In the genomic region with DNA sequence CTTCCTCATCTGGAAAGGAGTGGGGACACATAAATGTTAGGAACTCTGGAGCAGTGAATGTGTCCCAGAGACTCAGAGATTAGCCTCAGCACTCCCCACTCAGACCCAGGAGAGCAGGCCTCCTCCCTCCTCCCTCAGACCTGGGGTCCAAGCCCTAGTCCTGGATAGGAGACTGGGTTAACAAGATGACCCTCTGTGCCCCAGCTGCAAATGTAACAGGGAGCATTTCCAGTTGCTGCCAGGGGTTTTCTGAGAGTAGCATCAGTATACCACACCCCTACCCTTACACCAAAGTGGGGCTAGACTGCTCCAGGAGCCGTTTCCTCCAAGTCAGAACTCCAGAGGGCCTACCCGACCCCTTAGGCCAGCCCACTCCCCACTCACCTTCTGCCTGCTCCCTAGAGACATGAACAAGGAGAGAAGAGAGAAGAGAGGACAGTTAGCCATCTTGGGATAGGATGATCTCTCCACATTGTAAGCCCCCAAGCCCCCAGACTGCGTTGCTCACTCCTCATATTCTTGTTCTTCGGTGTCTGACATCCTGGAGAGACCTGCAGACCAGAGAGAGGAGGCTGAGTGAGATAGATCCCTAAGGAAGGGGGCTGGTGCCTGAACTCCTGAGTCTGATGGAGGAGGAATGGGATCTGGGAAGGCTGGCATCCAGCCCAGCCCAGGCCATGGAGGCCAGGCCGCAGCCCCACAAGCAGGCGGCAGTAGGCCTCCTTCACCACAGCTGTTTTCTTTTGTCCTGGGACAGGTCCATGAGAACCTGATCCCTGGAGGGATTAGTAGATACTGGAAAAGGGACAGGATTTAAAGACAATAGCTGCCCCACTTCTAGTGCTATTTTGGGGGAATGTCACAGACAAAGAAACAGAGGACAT, we compare ENCODE assay signal across 13 mouse cellular contexts. TPM values are rescaled to one million over a fixed set of nuclear protein-coding genes. Genes with fewer than 3 reads are reported as not detected.
DNase-seq lines count a peak whose midpoint lies in the region; ATAC-seq and TF ChIP-seq lines count a peak whose summit lies in the region.
"Had no signal": no experiment of that assay in that cellular context is flagged by ENCODE, and none has a peak within 500 bp of the region (broad histone marks: within the 10 kb centered on the region; RNA-seq: fewer than 3 reads in every experiment).

No protein-coding gene starts in this region.

- H3K27me3 ChIP-seq in intestine, embryonic 14.5 days (replicated peaks; ENCODE audit: control insufficient read depth, insufficient read depth, low read length) = no peaks in the 10 kb centered on the region
- no peaks in the 10 kb centered on the region for H3K27me3 ChIP-seq in intestine, postnatal 0 days (replicated peaks; ENCODE audit: control insufficient read depth, insufficient read depth, low read length)
- no peaks in the 10 kb centered on the region for H3K27me3 ChIP-seq in testis, adult 2 months (ENCODE audit: control insufficient read depth, insufficient read depth, low read length)

- H3K4me3 ChIP-seq in intestine, embryonic 14.5 days (ENCODE audit: low read depth, low read length) = no peak overlapping the region
- no peak overlapping the region for H3K4me3 ChIP-seq in intestine, postnatal 0 days (ENCODE audit: low read depth, low read length)
- H3K4me3 ChIP-seq in testis, adult 2 months (ENCODE audit: control insufficient read depth, low read depth, low read length) = no peak overlapping the region

- H3K4me2 ChIP-seq in intestine, embryonic 14.5 days (ENCODE audit: low read length) = peak overlapping the region; percentile 15; the same call in 1 of the 2 replicates
- H3K4me2 ChIP-seq in intestine, postnatal 0 days (replicated peaks; ENCODE audit: low read depth) = no peak overlapping the region

- no peaks in the 10 kb centered on the region for H3K36me3 ChIP-seq in intestine, embryonic 14.5 days (ENCODE audit: control insufficient read depth, insufficient read depth, low read length)
- no peaks in the 10 kb centered on the region for H3K36me3 ChIP-seq in intestine, postnatal 0 days (ENCODE audit: control insufficient read depth, insufficient read depth)
- no peaks in the 10 kb centered on the region for H3K36me3 ChIP-seq in testis, adult 2 months (ENCODE audit: control insufficient read depth, insufficient read depth, low read length)
- H3K36me3 ChIP-seq: G1E had no signal

- TF ChIP-seq CTCF in intestine, postnatal 0 days (IDR thresholded peaks at IDR 0.05; ENCODE audit: low read depth) = no peak
- no peak for TF ChIP-seq CTCF in testis, adult 2 months (IDR thresholded peaks at IDR 0.05; ENCODE audit: control insufficient read depth, insufficient read depth, insufficient replicate concordance, low read depth, low read length)

- no peak for TF ChIP-seq POLR2A in testis, adult 2 months (IDR thresholded peaks at IDR 0.05; ENCODE audit: control insufficient read depth, low read depth, low read length)

- no peak overlapping the region for H3K9ac ChIP-seq in intestine, embryonic 14.5 days (ENCODE audit: low read length)
- H3K9ac ChIP-seq in intestine, postnatal 0 days (ENCODE audit: low read depth, low read length) = no peak overlapping the region

- no peak for ATAC-seq in intestine, embryonic 14.5 days (replicated peaks; ENCODE audit: low FRiP score, low TSS enrichment, low read depth)
- ATAC-seq in intestine, postnatal 0 days = no peak
- ATAC-seq: forebrain, embryonic 14.5 days; hindbrain, postnatal 0 days; lung, postnatal 0 days had no signal

- H3K27ac ChIP-seq in intestine, embryonic 14.5 days (ENCODE audit: low read depth) = peak overlapping the region; percentile 57; the same call in 1 of the 2 replicates
- H3K27ac ChIP-seq in intestine, postnatal 0 days (ENCODE audit: low read depth, low read length) = no peak overlapping the region
- H3K27ac ChIP-seq in testis, adult 2 months (ENCODE audit: control insufficient read depth, insufficient read depth, low read depth, low read length) = peak overlapping the region; percentile 48; the same call in 1 of the 2 replicates
- H3K27ac ChIP-seq: hindbrain, postnatal 0 days had no signal

- 53% methylated on average over 6 of the region's 6 CpGs for WGBS in intestine, embryonic 14.5 days
- WGBS in intestine, postnatal 0 days = 51% methylated on average over 6 of the region's 6 CpGs

- no peaks in the 10 kb centered on the region for H3K9me3 ChIP-seq in intestine, embryonic 14.5 days (ENCODE audit: control insufficient read depth, low read length)
- no peaks in the 10 kb centered on the region for H3K9me3 ChIP-seq in intestine, postnatal 0 days (ENCODE audit: control insufficient read depth)
- H3K9me3 ChIP-seq: G1E had no signal

- DNase-seq in intestine, embryonic 14.5 days (ENCODE audit: low spot score) = no peak
- DNase-seq in testis, postnatal 10 days (ENCODE audit: low spot score) = no peak
- DNase-seq in heart, postnatal 10 days = peak; percentile 60 to 70
- no peak for DNase-seq in cerebellum, adult 9-10 months
- DNase-seq in embryo, embryonic 10.5 days (ENCODE audit: low spot score) = no peak
- no peak for DNase-seq in adrenal gland, adult (ENCODE audit: inconsistent age in 2 of 2, low spot score in 1 of 2)

- peaks cover 26% of the 10 kb centered on the region for H3K4me1 ChIP-seq in intestine, embryonic 14.5 days (replicated peaks; ENCODE audit: control insufficient read depth, insufficient read depth, low read length)
- 0 out of 2 replicates have a peak, but pooled peaks cover 4% of the 10 kb centered on the region for H3K4me1 ChIP-seq in intestine, postnatal 0 days (replicated peaks; ENCODE audit: control insufficient read depth, insufficient read depth, low read length)
- H3K4me1 ChIP-seq in testis, adult 2 months (ENCODE audit: control insufficient read depth, insufficient read depth, low read length) = peaks cover 17% of the 10 kb centered on the region

- intact Hi-C loops in heart, postnatal 10 days (cut with DNase I) = loop anchor here (5.0 kb wide), 1 partner anchor 377 kb away; the partner anchor contains the start of gene Leng8

RNA-seq across cellular contexts. Expression of gene Tnnt1, which starts 2.1 kb away (rescaled TPM):
- 18.6 and 21.1 TPM in 2 replicates for polyA plus RNA-seq in intestine, embryonic 14.5 days (2014; fragmentation: Nextera tagmentation; extraction: Ambion mirVana)
- 20.1 and 24.3 TPM in 2 replicates for polyA plus RNA-seq in intestine, postnatal 0 days (2015; fragmentation: Nextera tagmentation; extraction: Ambion mirVana)
- 0.62 and 0.77 TPM in 2 replicates for polyA plus RNA-seq in testis, adult 2 months (2012; rRNA removed)
- 10 to 100 TPM; 36.1 to 38.1 TPM for total RNA-seq in heart, postnatal 10 days (2021)
- total RNA-seq: G1E; neutrophil, adult 5-6 weeks had no signal

RNA-seq across cellular contexts. Expression of gene Tnni3, which starts 10.0 kb away (rescaled TPM):
- 1.5 and 1.7 TPM in 2 replicates for polyA plus RNA-seq in intestine, embryonic 14.5 days (2014; fragmentation: Nextera tagmentation; extraction: Ambion mirVana)
- 1.1 TPM in 2 replicates for polyA plus RNA-seq in intestine, postnatal 0 days (2015; fragmentation: Nextera tagmentation; extraction: Ambion mirVana)
- polyA plus RNA-seq in testis, adult 2 months (2012; rRNA removed) = 59.3 TPM in 2 replicates
- 1,000 to 10,000 TPM; 6,124 to 6,345 TPM for total RNA-seq in heart, postnatal 10 days (2021)
- total RNA-seq: G1E; hindbrain, postnatal 0 days had no signal

RNA-seq across cellular contexts. Expression of gene Ppp1r12c, which starts 12.6 kb away (rescaled TPM):
- polyA plus RNA-seq in intestine, embryonic 14.5 days (2014; fragmentation: Nextera tagmentation; extraction: Ambion mirVana) = 53.4 and 58.7 TPM in 2 replicates
- 33.6 and 33.9 TPM in 2 replicates for polyA plus RNA-seq in intestine, postnatal 0 days (2015; fragmentation: Nextera tagmentation; extraction: Ambion mirVana)
- 48.5 and 51.6 TPM in 2 replicates for polyA plus RNA-seq in testis, adult 2 months (2012; rRNA removed)
- 10 to 100 TPM; 74.8 to 97.1 TPM for total RNA-seq in heart, postnatal 10 days (2021)

RNA-seq across cellular contexts. Expression of gene Dnaaf3, which starts 18.2 kb away (rescaled TPM):
- 0.57 and 0.77 TPM in 2 replicates for polyA plus RNA-seq in intestine, embryonic 14.5 days (2014; fragmentation: Nextera tagmentation; extraction: Ambion mirVana)
- 0.33 and 0.54 TPM in 2 replicates for polyA plus RNA-seq in intestine, postnatal 0 days (2015; fragmentation: Nextera tagmentation; extraction: Ambion mirVana)
- polyA plus RNA-seq in testis, adult 2 months (2012; rRNA removed) = 132 and 148 TPM in 2 replicates
- under 1 TPM; 0.81 to 0.87 TPM for total RNA-seq in heart, postnatal 10 days (2021)
- total RNA-seq: G1E had no signal
- polyA plus RNA-seq: G1E had no signal

RNA-seq across cellular contexts. Expression of gene Syt5, which starts 33.3 kb away (rescaled TPM):
- polyA plus RNA-seq in intestine, embryonic 14.5 days (2014; fragmentation: Nextera tagmentation; extraction: Ambion mirVana) = 5.6 and 6.7 TPM in 2 replicates
- polyA plus RNA-seq in intestine, postnatal 0 days (2015; fragmentation: Nextera tagmentation; extraction: Ambion mirVana) = 5.3 and 5.7 TPM in 2 replicates
- 4.5 TPM in 2 replicates for polyA plus RNA-seq in testis, adult 2 months (2012; rRNA removed)
- total RNA-seq in heart, postnatal 10 days (2021) = 1 to 10 TPM; 1.7 to 2.4 TPM
- total RNA-seq: G1E; neutrophil, adult 5-6 weeks had no signal
- polyA plus RNA-seq: G1E had no signal

Comparison
In these comparisons a context has a peak if more than half of its experiments do, and no peak if none do; other contexts are left out.
1. DNase-seq: peak in heart, postnatal 10 days (2 of 2); none in intestine, embryonic 14.5 days (single experiment), testis, postnatal 10 days (single experiment), cerebellum, adult 9-10 months (single experiment), embryo, embryonic 10.5 days (single experiment) and adrenal gland, adult (0 of 2).
2. RNA of gene Tnnt1, which starts 2.1 kb away (polyA plus RNA-seq): 20.1 to 24.3 TPM in intestine, postnatal 0 days and 18.6 to 21.1 TPM in intestine, embryonic 14.5 days; 0.62 to 0.77 TPM in testis, adult 2 months; every median in the first group is over 10 times any median in the second.
3. RNA of gene Tnni3, which starts 10.0 kb away (polyA plus RNA-seq): 59.3 TPM in testis, adult 2 months; 1.5 to 1.7 TPM in intestine, embryonic 14.5 days and 1.1 TPM in intestine, postnatal 0 days; every median in the first group is over 10 times any median in the second.